Mouse (Mus musculus) CD8-positive naive resting alpha-beta T cell, adult 2 months (primary cell): ENCODE measurements around the gene Dhx15.
A peak's percentile ranks its signal among the peaks of the same experiment; 100 is the strongest.
"Not testable (repeated sequence)": the region's sequence is repeated elsewhere in the genome, so short reads cannot be mapped to it uniquely, and the experiment has no call there.

Experiments
- DNase-seq, 2 experiments: peaks; one replicate each; pipeline ENCODE4 v3.0.0; 2022; ENCODE audit warnings: low read depth in 2 of 2, low spot score in 2 of 2

Dhx15 gene

DNA sequence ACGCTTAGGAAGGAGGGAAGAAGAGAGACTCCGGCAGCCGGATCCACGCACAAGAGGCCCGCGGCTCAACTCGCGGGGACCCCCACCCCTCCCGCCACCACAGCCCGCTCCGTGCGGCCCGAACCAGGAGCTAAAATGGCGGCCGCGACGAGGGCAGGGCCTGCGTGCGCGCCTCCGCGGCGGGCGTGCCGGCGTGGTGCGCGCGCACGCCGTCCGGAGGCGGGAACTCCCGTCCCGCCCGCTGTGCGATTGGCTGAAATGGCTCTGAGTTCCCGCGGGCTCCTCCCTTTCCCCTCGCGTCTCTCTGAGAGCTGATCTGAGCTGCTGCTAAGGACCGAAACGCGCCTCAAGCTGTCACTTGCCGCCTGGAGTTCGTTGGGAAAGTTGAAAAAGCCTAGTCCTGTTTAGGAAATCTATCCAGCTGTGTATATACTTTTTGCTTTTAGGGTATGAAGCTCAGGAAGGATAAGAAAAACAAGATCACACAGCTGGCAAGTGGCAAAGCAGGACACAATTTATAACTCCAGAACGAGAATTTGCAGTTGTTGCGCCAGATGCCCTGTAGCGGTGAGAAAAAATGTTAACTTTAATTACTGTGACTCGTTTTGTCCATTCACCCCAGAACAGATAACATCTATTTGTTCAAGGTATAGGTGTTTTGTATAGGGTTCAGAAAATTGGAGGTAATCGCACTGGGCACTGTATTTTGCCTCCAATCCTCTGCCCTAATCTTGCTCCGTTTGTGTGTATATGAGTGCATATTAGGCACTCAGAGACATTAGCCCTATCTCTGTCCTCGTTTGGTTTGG is at the start of gene Dhx15:
Dhx15 (minus strand) TSS at position 144 of the 809 bp plus-strand sequence.
- DNase-seq = peak; percentile 85 to 87

- no peak for DNase-seq
Measured at GRCm38 (mm10) chr5:52238877-52239276, 48.6 kb upstream of the Dhx15 start.

- DNase-seq = no peak
Measured at GRCm38 (mm10) chr5:52237956-52238735, 47.8 kb upstream of the Dhx15 start.

DNA sequence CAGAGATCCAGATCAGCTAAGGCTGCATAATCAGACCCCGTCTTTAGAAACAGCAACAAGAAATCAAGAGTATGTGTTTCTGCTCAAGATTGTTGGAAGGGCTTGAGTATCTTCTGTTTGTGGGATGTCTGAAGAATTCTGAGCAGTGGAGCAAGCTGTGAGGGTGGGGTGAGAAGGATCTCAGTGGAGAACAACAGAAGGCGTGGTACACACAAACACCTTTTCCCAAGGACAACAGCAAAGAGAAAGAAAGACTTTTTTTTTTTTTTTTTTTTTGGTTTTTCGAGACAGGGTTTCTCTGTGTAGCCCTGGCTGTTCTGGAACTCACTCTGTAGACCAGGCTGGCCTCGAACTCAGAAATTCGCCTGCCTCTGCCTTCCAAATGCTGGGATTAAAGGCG is 46.3 kb upstream of the Dhx15 start:
- not testable (repeated sequence) for DNase-seq

DNA sequence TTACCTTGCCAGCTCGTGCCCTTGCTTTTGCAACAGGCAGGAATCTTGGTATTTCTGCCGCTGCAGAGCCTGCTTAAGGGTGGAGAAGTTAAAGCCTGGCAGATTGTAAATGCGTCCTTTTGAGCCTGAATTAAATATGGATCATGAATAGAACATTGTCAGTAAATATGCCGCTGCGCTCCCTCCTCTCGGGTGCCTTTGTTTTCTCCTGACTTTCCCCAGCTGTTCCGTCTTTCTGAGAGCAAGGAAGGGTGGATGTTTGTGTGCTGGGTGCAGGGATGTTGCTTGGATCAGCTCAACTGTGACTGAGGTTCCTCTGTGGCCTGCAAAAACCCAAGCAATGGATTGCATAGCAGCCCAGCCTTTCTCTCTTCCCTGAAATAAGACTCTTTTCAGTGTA is 44.3 kb upstream of the Dhx15 start:
- no peak for DNase-seq

GRCm38 (mm10) chr5:52233891-52234290 is 43.6 kb upstream of the Dhx15 start:
- DNase-seq = no peak

DNA sequence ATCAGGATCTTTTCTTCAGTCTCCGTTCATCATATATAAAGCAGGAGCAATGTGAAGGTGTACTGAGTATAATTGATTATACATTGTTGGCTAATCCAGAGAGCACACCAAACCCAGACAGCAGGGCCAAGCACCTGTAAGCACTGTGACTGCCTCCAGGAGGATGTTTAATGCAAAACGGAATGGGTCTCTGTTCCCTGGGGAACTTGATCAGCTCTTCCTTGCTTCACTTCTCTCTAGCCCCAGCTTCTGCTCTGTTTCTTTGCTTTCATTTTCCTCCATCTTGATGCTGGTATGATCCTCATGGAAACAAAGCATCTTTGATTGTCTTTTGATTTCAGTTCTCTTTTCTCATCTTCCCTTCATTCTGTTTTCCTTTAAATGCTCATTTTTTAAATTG is 42.3 kb upstream of the Dhx15 start:
- no peak for DNase-seq

GRCm38 (mm10) chr5:52232199-52232598 is 41.9 kb upstream of the Dhx15 start:
- DNase-seq = no peak

- DNase-seq = no peak
Measured at GRCm38 (mm10) chr5:52230466-52230865, 40.2 kb upstream of the Dhx15 start.

DNA sequence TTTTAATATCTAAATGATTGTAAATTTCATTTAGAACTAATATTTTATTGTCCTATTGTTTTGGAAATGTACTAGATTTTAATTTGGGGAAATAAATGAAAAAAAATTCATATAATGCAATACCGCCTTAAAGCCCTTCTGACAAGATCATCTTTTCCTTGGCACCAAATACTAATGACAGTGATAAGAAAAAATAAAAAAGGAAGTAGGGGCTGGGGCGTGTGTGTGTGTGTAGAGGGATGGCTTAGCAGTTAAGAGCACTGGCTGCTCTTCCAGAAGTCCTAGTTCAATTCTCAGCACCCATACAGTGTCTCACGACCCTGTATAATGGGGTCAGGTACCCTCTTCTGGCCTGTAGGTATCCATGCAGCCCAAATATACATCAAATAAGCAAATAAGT is 36.4 kb upstream of the Dhx15 start:
- DNase-seq = no peak

DNA sequence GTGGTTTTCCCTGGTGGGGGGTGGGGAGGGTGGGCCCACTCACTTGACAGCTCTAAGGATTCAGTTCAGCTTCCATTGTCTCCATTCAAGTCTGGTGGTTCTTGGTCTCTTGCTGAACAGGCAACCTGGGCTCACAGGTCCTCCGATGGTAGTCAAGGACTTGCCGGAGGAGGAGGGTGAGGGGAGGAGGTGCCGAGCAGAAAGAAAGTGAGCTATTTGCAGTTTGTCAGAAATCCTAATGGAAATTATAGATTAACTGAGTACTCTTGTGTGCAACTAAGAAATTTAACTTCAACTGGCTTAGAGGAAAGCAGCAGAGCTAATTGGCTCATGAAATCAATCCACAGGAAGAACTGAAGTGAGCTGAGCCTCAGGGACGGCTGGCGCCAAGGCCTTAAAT is 31.3 kb upstream of the Dhx15 start:
- no peak for DNase-seq

GRCm38 (mm10) chr5:52220013-52220804 is 29.9 kb upstream of the Dhx15 start:
- DNase-seq = no peak

DNA sequence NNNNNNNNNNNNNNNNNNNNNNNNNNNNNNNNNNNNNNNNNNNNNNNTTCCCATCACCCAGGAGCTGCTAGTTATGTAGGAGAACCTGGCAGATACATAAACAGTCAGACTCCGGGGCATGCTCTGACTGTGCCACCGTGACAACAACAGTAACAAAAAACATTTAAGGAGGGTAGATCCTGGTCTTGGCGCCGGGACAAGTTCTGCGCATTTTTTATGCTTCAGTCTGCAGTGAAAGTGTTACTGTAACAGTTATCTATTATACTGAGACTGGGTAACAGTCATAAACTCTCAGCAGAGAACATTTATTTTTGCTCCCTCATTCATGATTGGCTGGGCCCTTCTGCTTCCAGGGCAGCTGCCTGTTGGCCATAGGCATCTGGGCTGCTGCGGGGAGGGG is 27.9 kb upstream of the Dhx15 start:
- DNase-seq = no peak

DNA sequence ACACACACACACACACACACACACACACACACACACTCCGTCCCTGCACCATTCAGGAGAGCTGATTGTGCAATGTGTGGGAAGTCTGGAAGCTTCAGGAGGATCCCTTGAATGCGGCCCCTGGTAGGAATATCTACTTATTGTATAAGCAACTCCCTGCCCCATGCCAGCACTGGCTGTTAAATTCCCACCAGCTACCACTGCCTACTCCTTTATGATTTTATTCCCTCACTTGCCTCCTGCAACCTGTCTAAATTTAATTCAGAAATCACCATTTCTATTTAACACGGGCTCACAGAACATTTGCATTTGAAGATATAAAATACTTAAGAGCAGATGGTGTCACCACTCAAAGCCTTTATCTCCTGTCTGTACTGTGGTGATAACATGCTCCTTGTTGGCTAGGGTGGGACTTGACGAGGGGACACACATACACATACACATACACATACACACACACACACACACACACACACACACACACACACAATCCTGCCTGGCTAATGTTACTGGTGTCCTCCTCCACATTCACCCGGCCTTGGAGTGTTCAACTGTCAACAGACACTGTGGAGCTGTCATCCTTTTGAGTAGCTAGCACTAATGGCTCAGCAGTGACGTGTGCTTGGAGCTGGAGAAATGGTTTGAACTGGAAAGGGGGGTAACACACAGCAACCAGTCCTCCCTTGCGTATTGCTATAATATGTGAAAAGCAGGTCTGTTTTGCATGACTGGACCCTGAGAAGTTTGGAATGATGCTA is 23.0 kb upstream of the Dhx15 start:
- DNase-seq = no peak

DNA sequence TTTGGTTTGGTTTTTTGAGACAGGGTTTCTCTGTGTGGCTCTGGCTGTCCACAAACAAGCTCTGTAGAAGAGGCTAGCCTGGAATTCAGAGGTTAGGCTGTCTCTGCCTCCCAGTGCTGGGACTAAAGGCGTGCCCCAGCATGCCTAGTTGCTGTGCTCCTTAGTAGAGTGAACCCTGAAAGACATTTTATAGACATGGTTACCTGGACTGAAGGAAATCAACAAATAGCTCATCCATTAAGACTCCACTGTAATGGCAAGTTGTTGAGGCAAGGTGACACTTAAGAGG is 810 bp upstream of the Dhx15 start:
- DNase-seq = no peak

DNA sequence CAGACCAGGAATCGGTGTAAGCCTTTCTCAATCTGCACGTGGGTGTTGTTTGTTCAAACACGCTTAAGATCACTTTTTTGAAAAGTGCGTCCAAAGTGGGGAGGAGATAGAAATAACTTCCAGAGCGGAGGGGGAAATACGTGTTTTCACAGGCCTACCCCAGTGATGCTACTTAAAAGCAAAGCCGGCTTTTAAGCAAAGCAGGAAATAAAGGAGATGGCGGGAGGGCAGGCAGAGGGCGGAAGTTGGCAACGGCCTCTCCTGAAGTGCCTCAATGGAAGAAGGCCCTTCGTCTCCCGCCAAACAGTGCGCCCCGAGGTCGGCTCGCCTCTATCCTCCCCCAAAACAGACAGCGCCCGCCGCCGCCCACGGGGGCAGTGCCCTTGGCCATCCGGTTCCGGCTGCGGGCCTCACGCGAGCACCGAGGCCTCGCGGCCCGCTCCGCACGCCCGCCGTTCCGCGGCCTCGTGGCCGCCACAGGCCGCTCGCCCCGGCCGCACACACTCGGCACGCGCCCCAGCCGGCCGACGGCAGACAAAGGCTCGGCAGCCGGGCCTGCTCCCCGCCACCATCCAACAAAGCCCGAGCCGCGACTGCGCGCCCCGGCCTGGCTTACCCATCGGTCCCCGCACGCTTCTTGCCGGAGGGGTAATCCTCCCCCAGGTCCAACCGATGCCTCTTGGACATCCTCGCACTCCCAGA is 499 bp downstream of the Dhx15 start:
- DNase-seq = peak; percentile 72 to 76

DNA sequence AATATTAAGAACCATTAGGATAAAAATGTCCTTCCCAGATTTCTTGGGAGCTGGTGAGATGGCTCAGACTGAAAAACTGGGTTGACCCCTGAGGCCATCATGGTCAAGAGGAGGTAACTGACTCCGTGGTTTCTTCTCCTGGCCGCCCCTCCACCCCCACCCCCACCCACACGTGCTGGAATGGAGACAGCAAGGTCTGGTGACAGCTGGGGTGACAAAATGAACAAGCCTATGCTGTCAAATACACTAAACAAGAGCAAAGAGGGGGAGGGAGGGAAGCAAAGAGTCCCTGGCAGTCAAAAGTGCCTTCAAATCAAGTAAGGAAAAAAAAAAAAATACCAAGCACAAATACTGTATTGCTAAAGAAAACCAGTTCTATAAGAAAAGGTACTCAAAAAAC is 2.1 kb downstream of the Dhx15 start:
- DNase-seq = no peak

- DNase-seq = no peak
Measured at GRCm38 (mm10) chr5:52177326-52177725, 13.0 kb downstream of the Dhx15 start.

GRCm38 (mm10) chr5:52168468-52168867 is 21.8 kb downstream of the Dhx15 start:
- DNase-seq = no peak

DNA sequence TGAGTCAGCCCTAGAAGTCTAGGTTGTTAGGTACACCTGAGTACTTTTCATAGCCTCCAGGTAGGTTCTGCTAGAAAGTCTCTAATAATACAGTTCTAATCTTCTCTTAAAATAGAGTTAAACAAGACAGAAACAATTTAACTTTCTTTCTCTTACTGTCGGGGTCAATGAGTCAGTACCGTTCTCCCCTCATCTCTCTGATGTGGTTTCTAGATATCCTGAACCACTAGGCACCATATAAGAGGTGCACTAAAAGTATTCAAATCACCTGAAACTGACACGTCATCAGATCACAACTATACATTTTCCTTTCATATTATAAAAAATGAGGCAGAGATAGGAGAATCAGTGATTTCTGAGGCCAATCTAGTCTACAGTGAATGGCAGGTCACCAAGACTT is 41.2 kb downstream of the Dhx15 start:
- DNase-seq = no peak

GRCm38 (mm10) chr5:52147141-52147540 is 43.2 kb downstream of the Dhx15 start:
- no peak for DNase-seq
